Mouse (Mus musculus) retina, postnatal 7 days (tissue): Measurements from ENCODE around the gene Nln.

ENCODE experiments used
- DNase-seq: peaks from one replicate; pipeline ENCODE4 v3.0.0-alpha.2; 2012; ENCODE audit warnings: low read depth, low spot score

The Nln gene

DNA sequence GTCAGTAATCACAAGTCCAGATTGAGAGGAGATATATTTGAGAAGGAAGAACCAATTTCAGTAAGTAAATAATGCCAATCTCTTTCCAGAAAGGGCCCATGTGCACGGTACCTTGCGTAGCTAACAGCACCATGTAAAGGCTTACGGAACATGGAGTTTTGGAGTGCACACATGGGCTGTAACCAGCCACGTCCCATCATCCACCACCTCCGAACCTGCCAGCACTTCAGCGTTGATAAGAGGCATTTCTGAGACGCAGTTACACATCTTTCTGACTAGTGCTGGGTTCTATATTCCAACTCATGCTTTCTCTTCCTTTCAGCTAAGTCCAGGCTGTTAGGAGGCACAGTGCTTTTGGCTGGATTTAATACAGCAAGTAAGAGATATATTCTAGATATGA is 12.2 kb downstream of the Nln start:
- DNase-seq = no peak

DNA sequence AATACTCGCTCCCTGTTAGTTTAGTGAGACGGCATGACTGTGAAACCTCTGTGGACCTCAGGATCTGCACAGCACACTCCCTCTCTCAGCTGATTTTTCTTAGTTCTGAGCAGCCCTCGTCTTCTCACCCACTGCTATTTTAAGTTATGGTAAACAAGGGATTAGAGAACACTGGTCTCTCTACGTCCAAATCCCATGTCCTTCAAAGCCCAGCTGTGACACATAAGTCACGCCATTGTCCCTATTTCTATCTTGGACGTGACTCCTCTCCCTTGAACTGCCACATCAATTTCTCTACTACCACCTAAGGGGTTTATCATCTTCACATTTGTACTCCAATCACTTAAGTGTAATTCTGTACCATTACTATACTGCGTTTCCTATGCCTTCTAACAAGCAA is 13.5 kb downstream of the Nln start:
- DNase-seq = no peak

DNA sequence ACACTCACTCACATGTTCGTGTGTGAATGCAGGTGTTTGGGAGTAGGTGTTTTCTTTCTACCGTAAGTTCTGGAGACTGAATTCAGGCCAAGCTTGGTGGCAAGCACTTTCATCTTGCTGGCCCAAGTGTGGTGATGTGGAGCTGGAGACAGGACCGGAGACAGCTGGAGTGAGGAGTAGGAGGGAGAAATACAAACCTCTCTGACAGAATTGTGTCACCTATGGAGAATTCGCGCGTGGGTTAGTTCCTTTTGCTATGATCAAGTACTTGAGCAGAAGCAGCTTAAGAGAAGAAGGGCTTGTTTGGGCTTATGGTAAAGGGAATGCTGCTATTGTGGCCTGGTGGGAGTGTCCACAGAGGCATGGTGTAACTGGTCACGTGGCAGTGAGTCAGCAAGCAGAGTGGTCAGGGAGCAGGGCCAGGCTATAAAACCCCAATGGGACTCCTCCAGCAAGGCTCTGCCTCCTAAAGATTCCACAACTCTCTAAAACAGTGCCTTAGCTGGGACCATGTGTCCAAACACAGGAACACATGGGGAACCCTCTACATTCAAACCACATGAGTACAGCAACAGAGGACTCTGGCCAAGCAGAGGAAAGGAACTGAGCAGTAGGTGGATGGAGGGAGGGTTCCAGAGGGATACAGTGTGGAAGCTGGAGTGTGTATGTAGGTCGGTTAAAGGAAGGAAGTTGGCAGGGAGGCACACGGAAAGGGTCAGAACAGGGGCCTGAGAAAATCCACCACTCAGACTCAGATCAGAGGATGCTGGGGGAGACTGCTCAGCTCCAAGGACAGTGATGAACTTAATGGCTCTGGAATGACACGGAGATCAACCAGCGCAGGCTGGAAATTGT is 14.7 kb downstream of the Nln start:
- no peak for DNase-seq

DNA sequence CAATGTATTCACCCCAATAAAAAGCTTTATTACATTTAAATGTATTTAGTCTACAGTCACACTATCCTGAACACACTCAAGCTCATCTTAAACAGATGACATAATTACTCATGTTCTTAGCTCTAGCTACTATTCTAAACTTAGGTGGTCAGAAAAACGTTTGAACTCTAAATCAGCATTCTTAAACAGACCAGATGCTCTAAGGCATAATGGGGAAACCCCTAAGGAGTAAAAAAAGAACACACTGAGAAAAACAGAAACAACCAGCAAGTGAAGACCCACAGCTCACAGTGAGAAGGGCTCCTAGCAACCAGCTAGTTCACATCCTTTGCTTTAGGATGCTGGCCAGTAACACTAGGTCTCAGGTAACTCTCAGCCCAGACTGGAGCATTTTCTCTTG is 17.7 kb downstream of the Nln start:
- no peak for DNase-seq

DNA sequence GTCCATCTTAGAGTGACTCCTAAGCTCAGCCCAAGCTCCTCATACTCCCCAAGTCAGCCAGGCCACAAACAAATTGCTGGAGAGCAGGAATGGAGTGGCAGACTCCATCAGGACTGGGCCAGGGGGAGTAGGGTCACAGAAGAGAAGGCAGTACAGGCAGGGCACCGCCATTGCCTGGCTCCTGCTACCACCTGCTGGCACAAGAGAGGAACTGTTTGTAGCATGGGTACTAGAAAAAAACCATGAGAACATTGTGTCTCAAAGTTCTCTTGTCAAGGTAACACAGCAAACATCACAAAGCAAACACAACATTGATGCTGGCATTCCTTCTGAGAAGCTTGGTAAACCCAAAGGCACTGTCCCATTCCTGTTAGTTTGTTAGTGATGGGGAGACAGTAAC is 20.0 kb downstream of the Nln start:
- DNase-seq = peak; percentile 41

DNA sequence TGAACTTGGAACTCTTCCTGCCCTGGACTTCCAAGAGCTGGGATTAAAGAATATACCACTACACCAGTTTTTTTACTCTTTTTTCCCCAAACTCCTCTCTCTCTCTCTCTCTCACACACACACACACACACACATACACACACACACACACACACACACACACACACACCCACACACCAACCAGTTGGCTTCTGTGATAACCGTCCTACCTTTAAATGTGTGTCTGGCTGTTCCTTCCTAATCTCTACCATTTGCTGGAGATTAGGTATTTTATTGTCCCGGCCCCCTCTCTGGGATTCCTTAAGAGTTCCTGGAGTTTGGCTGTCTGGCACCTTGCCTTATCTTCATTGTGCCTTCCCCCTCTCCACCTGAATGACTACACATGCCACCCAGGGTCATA is 24.8 kb downstream of the Nln start:
- no peak for DNase-seq

DNA sequence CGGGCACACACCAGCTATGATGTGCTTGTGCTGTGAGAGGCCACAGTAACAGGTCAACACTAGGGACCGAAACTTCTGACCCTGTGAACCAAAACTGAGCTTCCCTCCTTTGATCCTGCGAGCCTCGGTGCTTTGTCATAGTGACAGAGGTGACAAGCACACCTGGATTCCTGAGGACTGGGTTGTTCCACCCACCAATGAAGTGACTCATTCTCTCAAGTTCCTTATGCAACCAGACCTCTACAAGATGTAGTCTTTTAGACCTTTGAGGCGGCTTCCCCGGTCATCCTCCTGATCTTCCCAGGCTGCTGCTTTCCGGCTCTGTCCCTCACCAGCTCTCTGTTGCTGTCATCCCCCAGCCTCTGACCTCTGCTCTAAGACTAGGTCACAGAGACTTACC is 26.9 kb downstream of the Nln start:
- no peak for DNase-seq

DNA sequence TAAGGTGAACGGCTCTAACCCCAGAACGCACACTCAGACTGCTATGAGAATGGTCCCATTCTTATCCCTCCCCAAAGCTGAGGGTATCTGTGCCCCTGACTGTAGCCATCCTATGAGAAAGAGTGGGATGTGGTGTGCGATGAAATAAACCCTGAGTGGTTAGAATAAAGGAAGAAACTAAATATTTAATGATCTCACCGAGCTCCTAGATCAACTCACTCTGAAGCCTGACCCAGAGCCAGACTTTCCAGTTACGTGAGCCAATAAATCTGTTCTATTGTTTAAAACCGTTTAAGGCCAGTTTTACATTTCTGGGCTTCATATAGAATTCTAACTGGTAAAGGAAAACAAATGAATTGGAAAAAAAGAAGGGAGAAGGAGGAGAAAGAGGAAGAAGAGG is 32.4 kb downstream of the Nln start:
- DNase-seq = no peak

DNA sequence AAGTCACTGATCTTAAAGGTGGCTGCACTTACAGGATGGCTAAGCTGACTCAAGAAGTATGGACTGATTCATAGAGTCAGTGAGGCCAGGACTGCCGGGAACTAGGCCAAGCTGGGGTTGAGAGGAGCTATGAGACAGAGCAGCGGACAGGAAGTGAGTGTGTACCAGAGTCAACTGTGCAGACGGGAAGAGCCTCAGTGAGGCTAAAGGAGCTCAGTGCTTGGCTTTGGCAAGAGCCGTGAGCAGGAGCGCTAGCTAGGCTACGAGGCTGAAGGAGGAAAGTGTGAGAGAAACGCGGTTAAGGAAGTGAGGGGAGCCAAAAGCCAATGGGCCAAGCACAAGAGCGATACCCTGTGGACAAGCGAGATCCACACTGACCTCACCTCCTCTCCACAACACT is 34.7 kb downstream of the Nln start:
- DNase-seq = no peak

DNA sequence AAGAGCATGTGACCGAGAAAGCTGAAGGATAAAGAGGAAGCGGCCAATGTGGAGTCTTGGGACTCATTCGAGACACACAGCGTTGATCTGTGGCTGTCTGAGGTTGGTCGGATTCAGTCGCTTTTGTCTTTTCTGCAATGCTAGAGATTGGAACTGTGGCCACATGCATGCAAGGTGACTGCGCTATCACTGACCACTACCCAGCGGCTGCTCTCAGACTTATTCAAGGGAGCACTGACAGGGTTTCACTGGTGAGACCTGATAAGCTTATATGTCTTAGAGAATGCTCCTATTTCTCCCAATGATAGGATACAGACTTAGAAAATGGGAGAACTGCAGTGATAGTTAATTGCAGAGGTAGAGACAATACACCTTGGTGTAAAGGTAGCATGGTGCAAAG is 35.2 kb downstream of the Nln start:
- no peak for DNase-seq

DNA sequence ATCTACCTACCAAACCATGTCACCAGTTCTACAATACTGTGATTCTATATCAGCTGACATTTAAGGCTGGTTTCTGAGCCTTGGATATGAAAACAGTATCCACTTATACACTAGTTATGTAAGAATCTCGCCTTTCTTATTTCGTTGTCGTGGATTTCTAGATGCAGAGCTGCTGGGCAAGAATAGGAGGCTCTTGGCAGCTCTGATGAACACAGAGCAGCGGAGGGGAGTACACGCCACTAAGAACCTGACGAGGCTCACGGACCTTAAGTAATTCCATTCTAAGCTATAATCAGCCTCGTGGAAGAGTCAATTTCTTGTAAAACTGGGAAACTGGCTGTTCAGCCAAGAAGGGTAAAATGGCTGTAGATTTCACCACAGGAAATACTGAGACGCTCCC is 37.1 kb downstream of the Nln start:
- DNase-seq = no peak

DNA sequence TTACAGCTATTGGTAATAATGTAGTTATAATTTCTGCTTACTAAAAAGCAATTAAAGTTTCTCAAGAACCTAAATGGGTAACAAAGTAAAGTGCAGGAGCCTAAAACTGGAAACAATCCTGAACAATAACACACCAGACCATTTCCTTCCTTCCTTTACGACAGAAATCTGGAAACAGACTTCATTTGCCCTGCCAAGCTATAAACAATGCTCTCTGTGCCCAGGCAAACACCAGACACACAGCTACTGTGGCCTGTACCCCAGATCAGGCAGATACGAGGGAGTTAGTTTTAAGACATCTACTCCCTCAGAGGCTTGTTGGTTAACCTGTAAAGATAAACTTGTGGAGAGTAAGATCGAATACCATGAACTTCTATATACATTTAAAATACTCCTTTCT is 38.7 kb downstream of the Nln start:
- no peak for DNase-seq

DNA sequence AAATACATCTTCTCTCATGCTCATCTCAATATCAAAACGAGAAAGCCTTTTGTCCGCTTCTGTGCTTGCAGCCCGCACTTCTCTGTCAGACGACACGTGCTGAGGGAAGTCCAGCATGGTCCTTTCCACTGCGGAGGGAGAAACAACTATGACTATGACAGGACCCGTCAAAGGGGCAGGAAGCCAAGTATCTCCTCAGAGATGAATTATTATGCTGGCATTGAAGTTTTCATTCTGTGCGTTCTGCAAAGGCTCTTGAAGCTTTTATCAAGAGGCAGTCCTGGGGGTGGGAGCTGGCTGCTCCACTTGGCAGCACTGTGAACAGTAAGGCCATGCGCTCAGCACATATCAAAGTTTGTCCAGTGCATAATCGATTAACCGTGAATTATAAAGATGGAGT is 40.2 kb downstream of the Nln start:
- DNase-seq = no peak

DNA sequence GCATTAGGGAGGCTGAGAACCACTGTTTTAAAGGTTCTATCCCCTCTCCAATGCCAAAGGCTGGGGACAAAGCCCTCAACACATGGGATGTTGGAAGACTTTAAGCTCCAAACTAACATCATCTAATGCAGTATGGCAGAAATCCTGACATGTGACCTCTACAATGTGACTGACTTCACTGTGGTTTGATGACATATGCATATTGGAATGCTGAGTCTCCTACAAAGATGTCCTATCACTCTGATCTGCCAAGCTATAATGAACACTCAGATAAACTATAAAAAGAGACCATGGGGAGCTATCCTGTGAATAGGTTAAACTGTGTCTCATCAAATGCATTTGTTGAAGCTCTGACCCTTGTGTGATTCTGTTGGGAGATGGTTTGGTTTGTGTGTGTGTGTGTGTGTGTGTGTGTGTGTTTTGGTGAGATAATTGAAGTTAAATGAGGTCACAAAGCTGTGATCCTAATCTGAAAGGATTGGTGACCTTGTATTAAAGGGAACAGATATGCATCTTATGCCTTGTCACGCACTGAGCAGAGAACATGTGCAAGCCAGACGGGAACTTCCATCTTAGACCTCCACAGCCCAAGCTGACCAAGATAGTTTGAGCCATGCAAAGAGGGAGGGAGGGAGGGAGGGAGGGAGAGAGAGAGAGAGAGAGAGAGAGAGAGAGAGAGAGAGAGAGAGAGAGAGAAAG is 43.6 kb downstream of the Nln start:
- no peak for DNase-seq

DNA sequence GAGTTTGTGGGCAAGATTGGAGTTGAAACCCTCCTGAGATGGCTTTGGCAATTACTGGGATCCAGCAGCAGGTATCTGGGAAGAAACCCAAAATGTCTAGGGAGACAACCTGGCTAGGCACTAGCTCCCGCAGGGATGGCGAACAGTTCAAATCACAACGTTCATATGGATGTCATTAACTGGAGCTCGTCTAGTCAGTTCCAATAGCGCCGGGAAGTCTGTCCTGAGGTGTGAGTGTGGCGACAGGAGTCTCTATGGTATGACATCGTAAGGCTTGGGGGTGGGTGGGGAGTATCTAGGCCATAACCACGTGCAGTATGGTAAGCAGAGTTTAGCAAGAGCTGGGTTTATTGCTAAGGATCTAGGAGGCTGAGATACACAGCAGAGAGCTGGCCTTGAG is 46.4 kb downstream of the Nln start:
- no peak for DNase-seq

DNA sequence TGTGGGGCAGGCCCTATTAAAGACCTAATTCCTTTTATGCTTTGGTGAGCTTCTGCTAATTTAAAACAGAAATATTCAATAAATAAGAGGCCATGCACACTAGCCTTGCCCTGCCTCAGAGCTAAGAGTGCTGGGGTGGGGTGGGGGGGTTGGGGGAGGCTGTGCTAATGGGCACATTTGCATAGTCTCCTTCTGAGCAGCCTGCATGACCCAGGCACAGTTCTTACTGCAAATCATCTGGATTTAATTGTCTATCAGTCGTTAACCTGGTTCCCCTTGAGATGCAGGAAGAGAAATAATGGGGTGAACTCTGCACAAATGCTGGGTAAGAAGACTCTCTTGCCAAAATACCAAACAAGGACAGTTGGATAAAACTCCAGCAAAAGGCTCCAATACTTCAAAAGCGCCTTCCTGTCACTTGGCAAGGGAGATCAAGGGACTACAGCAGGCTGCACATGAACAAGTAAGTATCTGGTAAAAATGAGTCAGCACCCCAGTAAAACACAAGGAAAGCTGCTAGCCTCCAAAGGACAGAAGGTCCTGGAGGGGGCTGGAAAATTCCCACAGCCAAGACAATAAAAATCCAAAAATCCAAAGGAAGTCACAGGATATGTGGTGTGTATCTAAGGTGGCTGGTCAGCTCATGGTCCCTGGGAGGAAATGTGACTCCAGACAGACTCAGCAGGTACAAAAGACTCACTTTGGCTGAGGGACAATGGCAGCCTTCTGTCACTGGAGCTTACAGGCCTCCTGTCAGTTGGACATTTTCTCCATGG is 47.3 kb downstream of the Nln start:
- no peak for DNase-seq

DNA sequence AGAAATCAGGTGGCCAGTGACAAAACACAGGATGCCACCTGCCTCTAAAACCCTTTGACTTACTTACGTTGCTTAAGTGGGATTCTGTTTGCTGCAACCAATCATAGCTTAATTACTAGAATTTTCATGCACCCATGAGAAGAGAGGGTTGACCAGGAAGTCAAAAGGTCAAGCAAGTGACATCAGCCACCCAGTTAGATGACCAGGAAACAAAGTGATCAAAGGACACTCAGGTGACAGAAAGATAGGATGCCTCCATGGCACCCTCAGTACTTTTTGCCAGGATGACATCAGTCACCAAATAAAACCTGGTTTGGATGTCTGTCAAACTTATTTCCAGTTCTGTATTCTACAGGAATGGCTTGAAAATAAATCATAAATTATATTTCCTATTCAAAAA is 49.2 kb downstream of the Nln start:
- no peak for DNase-seq

DNA sequence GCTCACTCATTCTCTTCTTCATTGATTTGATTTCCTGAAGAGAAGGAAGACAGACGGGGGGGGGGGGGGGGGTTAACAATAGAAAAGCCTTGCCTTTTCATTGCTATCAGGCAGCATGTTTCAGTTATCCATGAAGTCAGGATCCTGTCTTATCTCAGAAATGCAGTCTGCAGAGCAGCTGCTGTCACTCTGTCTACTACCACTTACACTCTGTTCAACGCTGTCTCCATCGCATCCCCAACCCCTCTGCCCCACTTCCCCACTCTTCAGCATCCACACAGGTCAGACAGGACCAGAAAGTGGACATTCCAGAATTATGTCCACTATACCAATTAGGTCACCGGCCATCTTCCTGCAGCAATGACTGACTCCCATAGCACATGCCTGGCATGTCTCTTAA is 49.9 kb downstream of the Nln start:
- no peak for DNase-seq

DNA sequence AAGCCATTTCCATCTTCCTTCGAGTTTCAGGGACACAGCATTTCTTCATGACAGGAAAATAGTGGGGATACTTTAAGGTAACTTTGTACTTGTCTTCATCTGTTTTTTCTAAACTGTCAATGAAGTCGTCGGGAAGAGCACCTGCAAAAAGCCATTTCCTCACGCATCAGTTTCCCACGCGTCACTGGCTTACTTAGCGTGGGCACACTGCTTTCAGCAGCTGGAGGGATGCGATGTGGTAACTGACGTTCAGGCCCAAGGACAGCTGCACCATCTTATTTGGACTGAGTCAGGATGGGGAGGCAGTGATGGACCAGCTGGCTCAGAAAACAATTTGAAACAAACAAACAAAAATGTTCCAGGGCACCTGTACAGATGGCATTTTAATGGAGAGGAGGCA is 50.7 kb downstream of the Nln start:
- no peak for DNase-seq

DNA sequence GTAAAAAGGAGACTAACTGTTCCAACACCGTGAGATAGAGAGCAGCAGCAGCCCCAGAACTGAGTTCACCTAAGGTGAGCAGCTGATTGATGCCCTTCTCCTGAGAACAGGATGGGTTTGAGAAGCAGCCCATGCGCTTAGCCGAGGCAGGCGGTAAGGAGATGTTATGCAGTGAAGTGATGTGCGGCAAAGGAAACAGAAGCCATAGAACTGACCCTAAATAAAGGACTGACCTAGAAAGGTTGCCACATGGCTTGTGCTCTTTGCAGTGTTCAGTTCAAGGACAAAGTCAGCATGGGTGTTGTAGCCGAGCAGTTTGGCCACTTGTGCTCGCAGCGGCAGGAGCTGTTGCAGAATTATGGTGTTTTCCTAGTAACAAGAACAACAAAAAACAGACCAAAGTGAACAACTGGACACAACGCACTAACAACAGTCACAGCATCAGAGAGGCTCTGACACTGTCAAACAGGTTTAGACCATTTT is 57.1 kb downstream of the Nln start:
- no peak for DNase-seq

DNA sequence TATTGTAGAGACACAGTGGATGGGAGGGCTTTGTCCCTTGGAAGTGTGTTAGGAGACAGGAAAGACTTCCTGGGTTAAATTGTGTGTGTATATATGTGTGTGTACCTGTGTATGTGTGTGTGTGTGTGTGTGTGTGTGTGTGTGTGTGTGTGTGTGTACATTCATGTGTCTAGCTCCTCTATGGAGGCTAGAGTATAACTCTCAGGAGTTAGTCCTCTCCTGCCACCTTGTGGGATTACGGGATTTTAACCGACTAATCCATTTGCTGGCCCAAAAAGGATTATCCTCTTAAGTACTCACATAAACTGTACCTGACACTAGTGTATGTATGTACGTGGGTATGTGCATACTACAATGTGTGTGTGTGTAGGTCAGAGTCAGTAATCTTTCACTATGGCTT is 60.6 kb downstream of the Nln start:
- peak; percentile 81 for DNase-seq

DNA sequence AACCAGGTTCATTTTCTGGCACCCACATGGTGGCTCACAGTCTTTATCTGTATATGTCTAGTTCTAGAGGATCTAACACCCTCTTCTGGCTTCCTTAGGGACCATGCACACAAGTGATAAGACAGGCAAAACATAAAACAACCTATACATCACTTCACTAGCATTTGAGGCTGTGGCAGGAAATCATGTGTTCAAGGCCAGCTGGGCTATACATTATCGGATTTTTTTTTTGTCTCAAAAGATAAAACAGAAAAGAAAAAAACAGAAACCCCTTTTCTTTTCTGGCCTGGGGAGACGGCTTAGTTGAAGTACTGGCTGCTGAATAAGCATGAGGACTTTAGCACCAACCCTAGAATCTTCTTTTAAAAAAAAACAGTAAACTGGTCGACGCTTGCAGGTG is 64.3 kb downstream of the Nln start:
- no peak for DNase-seq

DNA sequence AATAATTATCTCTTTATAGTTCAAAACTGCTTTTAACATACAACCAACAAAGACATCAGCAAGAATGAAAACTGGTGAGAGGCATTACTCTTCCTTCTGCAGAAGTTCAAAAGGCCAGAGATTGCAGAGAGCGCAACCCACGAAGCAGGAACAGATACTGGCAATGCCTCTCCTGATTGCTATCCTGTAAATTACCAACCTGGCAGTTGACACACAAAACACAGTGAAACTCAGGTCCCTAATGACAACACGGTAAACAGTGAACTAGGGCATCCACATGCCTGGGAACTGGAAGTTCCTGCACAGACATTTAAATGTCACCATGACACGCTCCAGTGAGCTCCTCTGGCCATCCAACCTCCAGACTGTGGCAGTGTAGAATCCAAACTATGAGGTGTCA is 65.1 kb downstream of the Nln start:
- DNase-seq = no peak
